Mouse (Mus musculus): ENCODE results near the gene Ggt6. TPM values are rescaled to one million over a fixed set of nuclear protein-coding genes. Genes with fewer than 3 reads are reported as not detected.
A peak's percentile ranks its signal among the peaks of the same experiment; 100 is the strongest.
"Not testable (repeated sequence)": the region's sequence is repeated elsewhere in the genome, so short reads cannot be mapped to it uniquely, and the experiment has no call there.

Gene Ggt6
- polyA plus RNA-seq, 1 experiment from 2014 or later, result 0.79 TPM

GRCm38 (mm10) chr11:72428694-72429093 is 6.6 kb upstream of the Ggt6 start:
- 8% methylated on average over 5 of the region's 5 CpGs for WGBS (ENCODE audit: insufficient replicate concordance)
- peak; percentile 78 for TF ChIP-seq CTCF (IDR thresholded peaks at IDR 0.05; ENCODE audit: low read depth)
- TF ChIP-seq EP300 (IDR thresholded peaks at IDR 0.05; ENCODE audit: low read depth), result no peak
- H3K27ac ChIP-seq (ENCODE audit: low read depth), result no peak overlapping the region
- peak overlapping the region; percentile 58 for H3K4me2 ChIP-seq (ENCODE audit: low read depth, low read length)
- H3K27me3 ChIP-seq (ENCODE audit: insufficient read depth, low read length), result no peaks in the 10 kb centered on the region
- no peaks in the 10 kb centered on the region for H3K36me3 ChIP-seq (replicated peaks; ENCODE audit: insufficient read depth, low read length)
- no peak overlapping the region for H3K9ac ChIP-seq (replicated peaks)
- ATAC-seq, result peak; percentile 74
- H3K4me3 ChIP-seq (ENCODE audit: low read depth, low read length), result no peak overlapping the region
- no peaks in the 10 kb centered on the region for H3K4me1 ChIP-seq (ENCODE audit: insufficient read depth)
- peak; percentile 85 for DNase-seq
- no peaks in the 10 kb centered on the region for H3K9me3 ChIP-seq (ENCODE audit: low read length)

GRCm38 (mm10) chr11:72429288-72429690 is 6.0 kb upstream of the Ggt6 start:
- H3K27ac ChIP-seq (ENCODE audit: low read depth), result no peak overlapping the region

GRCm38 (mm10) chr11:72430311-72431068 is 4.8 kb upstream of the Ggt6 start:
- H3K9me3 ChIP-seq (ENCODE audit: low read length); H3K27me3 ChIP-seq (ENCODE audit: insufficient read depth, low read length); H3K4me2 ChIP-seq (ENCODE audit: low read depth, low read length); H3K36me3 ChIP-seq (replicated peaks; ENCODE audit: insufficient read depth, low read length); H3K4me1 ChIP-seq (ENCODE audit: insufficient read depth); ATAC-seq; DNase-seq; H3K9ac ChIP-seq (replicated peaks); H3K4me3 ChIP-seq (ENCODE audit: low read depth, low read length); H3K27ac ChIP-seq (ENCODE audit: low read depth): not testable (repeated sequence)
- 65% methylated on average over 9 of the region's 9 CpGs for WGBS (ENCODE audit: insufficient replicate concordance)

More at GRCm38 (mm10) chr11:72429288-72429690, 6.0 kb upstream of the Ggt6 start:
- no peaks in the 10 kb centered on the region for H3K36me3 ChIP-seq (replicated peaks; ENCODE audit: insufficient read depth, low read length)
- H3K4me2 ChIP-seq (ENCODE audit: low read depth, low read length), result peak overlapping the region; percentile 58
- H3K4me1 ChIP-seq (ENCODE audit: insufficient read depth), result no peaks in the 10 kb centered on the region
- WGBS (ENCODE audit: insufficient replicate concordance), result 50% methylated on average over 7 of the region's 7 CpGs
- no peaks in the 10 kb centered on the region for H3K9me3 ChIP-seq (ENCODE audit: low read length)
- H3K9ac ChIP-seq (replicated peaks), result no peak overlapping the region
- TF ChIP-seq EP300 (IDR thresholded peaks at IDR 0.05; ENCODE audit: low read depth) (no peak), CTCF (IDR thresholded peaks at IDR 0.05; ENCODE audit: low read depth) (peak; percentile 95)
- ATAC-seq, result peak; percentile 80
- H3K27me3 ChIP-seq (ENCODE audit: insufficient read depth, low read length), result no peaks in the 10 kb centered on the region
- DNase-seq, result peak; percentile 80
- H3K4me3 ChIP-seq (ENCODE audit: low read depth, low read length), result 0 out of 2 replicates have a peak overlapping the region, but pooled peaks have one; percentile 17

- H3K4me2 ChIP-seq (ENCODE audit: low read depth, low read length), result no peak overlapping the region; the same call in 1 of the 2 replicates
- peak overlapping the region; percentile 51; the same call in 1 of the 2 replicates for H3K27ac ChIP-seq (ENCODE audit: low read depth)
- no peaks in the 10 kb centered on the region for H3K27me3 ChIP-seq (ENCODE audit: insufficient read depth, low read length)
- TF ChIP-seq CTCF (IDR thresholded peaks at IDR 0.05; ENCODE audit: low read depth) (no peak), EP300 (IDR thresholded peaks at IDR 0.05; ENCODE audit: low read depth) (no peak)
- no peaks in the 10 kb centered on the region for H3K36me3 ChIP-seq (replicated peaks; ENCODE audit: insufficient read depth, low read length)
- ATAC-seq (no peak), DNase-seq (no peak)
- WGBS (ENCODE audit: insufficient replicate concordance), result 58% methylated on average over 2 of the region's 2 CpGs
- H3K4me1 ChIP-seq (ENCODE audit: insufficient read depth), result no peaks in the 10 kb centered on the region
- no peak overlapping the region for H3K9ac ChIP-seq (replicated peaks)
- H3K9me3 ChIP-seq (ENCODE audit: low read length), result no peaks in the 10 kb centered on the region
- H3K4me3 ChIP-seq (ENCODE audit: low read depth, low read length), result no peak overlapping the region
Observed at GRCm38 (mm10) chr11:72435694-72436045, 344 bp downstream of the Ggt6 start.

GRCm38 (mm10) chr11:72436271-72436670 is 945 bp downstream of the Ggt6 start:
- WGBS (ENCODE audit: insufficient replicate concordance), result 81% methylated on average over 5 of the region's 5 CpGs
- Histone ChIP-seq H3K9me3 (ENCODE audit: low read length) (no peaks in the 10 kb centered on the region), H3K27ac (ENCODE audit: low read depth) (no peak overlapping the region), H3K4me2 (ENCODE audit: low read depth, low read length) (no peak overlapping the region), H3K36me3 (replicated peaks; ENCODE audit: insufficient read depth, low read length) (no peaks in the 10 kb centered on the region), H3K27me3 (ENCODE audit: insufficient read depth, low read length) (no peaks in the 10 kb centered on the region), H3K4me1 (ENCODE audit: insufficient read depth) (no peaks in the 10 kb centered on the region), H3K4me3 (ENCODE audit: low read depth, low read length) (no peak overlapping the region), H3K9ac (replicated peaks) (no peak overlapping the region)
- TF ChIP-seq EP300 (IDR thresholded peaks at IDR 0.05; ENCODE audit: low read depth) (no peak), CTCF (IDR thresholded peaks at IDR 0.05; ENCODE audit: low read depth) (no peak)
- DNase-seq (no peak), ATAC-seq (no peak)

GRCm38 (mm10) chr11:72436756-72437650 is 1.7 kb downstream of the Ggt6 start:
- no peak overlapping the region for H3K27ac ChIP-seq (ENCODE audit: low read depth)
- H3K27me3 ChIP-seq (ENCODE audit: insufficient read depth, low read length), result no peaks in the 10 kb centered on the region
- H3K36me3 ChIP-seq (replicated peaks; ENCODE audit: insufficient read depth, low read length), result no peaks in the 10 kb centered on the region
- WGBS (ENCODE audit: insufficient replicate concordance), result 84% methylated on average over 16 of the region's 16 CpGs
- H3K9me3 ChIP-seq (ENCODE audit: low read length), result no peaks in the 10 kb centered on the region
- DNase-seq (no peak), ATAC-seq (no peak)
- TF ChIP-seq CTCF (IDR thresholded peaks at IDR 0.05; ENCODE audit: low read depth) (no peak), EP300 (IDR thresholded peaks at IDR 0.05; ENCODE audit: low read depth) (no peak)
- H3K4me3 ChIP-seq (ENCODE audit: low read depth, low read length), result no peak overlapping the region
- no peak overlapping the region for H3K4me2 ChIP-seq (ENCODE audit: low read depth, low read length)
- no peak overlapping the region for H3K9ac ChIP-seq (replicated peaks)
- H3K4me1 ChIP-seq (ENCODE audit: insufficient read depth), result peaks cover 5% of the 10 kb centered on the region

All from liver, postnatal 0 days (tissue).